Mouse (Mus musculus): ENCODE measurements around the gene Cln3.

GRCm38 (mm10) chr7:126594862-126595561 lies 9.4 kb upstream of the Cln3 start, which contains the start of gene Il27:
- no peak for TF ChIP-seq CTCF (IDR thresholded peaks at IDR 0.05)
- TF ChIP-seq POLR2A (IDR thresholded peaks at IDR 0.05; ENCODE audit: insufficient read depth, low read depth, low read length): no peak

Data from heart, adult 2 months (tissue).